Comparison of ENCODE assay signal across 9 mouse cellular contexts in genomic region chr6:134700451-134701210, GRCm38 (mm10).
DNase-seq lines count a peak whose midpoint lies in the region; ATAC-seq and TF ChIP-seq lines count a peak whose summit lies in the region.
"Had no signal": no experiment of that assay in that cellular context is flagged by ENCODE, and none has a peak within 500 bp of the region (broad histone marks: within the 10 kb centered on the region; RNA-seq: fewer than 3 reads in every experiment).

No protein-coding gene starts in this region.

- TF ChIP-seq CTCF in heart, adult 2 months (IDR thresholded peaks at IDR 0.05) = no peak
- TF ChIP-seq CTCF in liver, embryonic 14.5 days (IDR thresholded peaks at IDR 0.05; ENCODE audit: low read depth) = no peak
- no peak for TF ChIP-seq CTCF in small intestine, adult 2 months (IDR thresholded peaks at IDR 0.05; ENCODE audit: extremely low read depth, insufficient read length, insufficient replicate concordance, low read depth, low read length)

- ATAC-seq in heart, embryonic 11.5 days (replicated peaks; ENCODE audit: insufficient number of reproducible peaks, low FRiP score, low TSS enrichment) = no peak
- ATAC-seq in heart, embryonic 12.5 days (ENCODE audit: insufficient number of reproducible peaks, low FRiP score) = peak; percentile 59; the same call in 1 of the 2 replicates
- 0 out of 2 replicates have a peak, but pooled peaks have one; percentile 27 for ATAC-seq in liver, embryonic 14.5 days (ENCODE audit: insufficient read depth)

- intact Hi-C loops in heart, adult 2 months (cut with DNase I) = no loop called here

- WGBS in heart, adult 2 months = 54% methylated on average over 8 of the region's 8 CpGs
- 65% methylated on average over 8 of the region's 8 CpGs for WGBS in heart, embryonic 11.5 days (ENCODE audit: insufficient replicate concordance)
- WGBS in heart, embryonic 12.5 days = 73% methylated on average over 8 of the region's 8 CpGs
- WGBS in liver, embryonic 14.5 days (ENCODE audit: insufficient replicate concordance) = 53% methylated on average over 8 of the region's 8 CpGs
- 21% methylated on average over 8 of the region's 8 CpGs for WGBS in small intestine, adult 2 months

- no peaks in the 10 kb centered on the region for H3K9me3 ChIP-seq in heart, embryonic 11.5 days (replicated peaks; ENCODE audit: control insufficient read depth, low read length)
- H3K9me3 ChIP-seq in heart, embryonic 12.5 days (replicated peaks) = no peaks in the 10 kb centered on the region
- H3K9me3 ChIP-seq in liver, embryonic 14.5 days (ENCODE audit: control insufficient read depth, low read length) = no peaks in the 10 kb centered on the region
- H3K9me3 ChIP-seq: limb, embryonic 13.5 days had no signal

- H3K79me2 ChIP-seq in heart, adult 2 months (replicated peaks; ENCODE audit: control insufficient read depth, insufficient read depth, low read length) = no peaks in the 10 kb centered on the region

- H3K9ac ChIP-seq in heart, adult 2 months (ENCODE audit: low read depth, low read length) = no peak overlapping the region
- no peak overlapping the region for H3K9ac ChIP-seq in heart, embryonic 11.5 days (ENCODE audit: low read depth, low read length)
- no peak overlapping the region for H3K9ac ChIP-seq in heart, embryonic 12.5 days
- H3K9ac ChIP-seq in liver, embryonic 14.5 days (replicated peaks) = no peak overlapping the region
- H3K9ac ChIP-seq: limb, embryonic 13.5 days had no signal

- H3K27me3 ChIP-seq in heart, adult 2 months (ENCODE audit: control insufficient read depth, insufficient read depth, low read length) = no peaks in the 10 kb centered on the region
- no peaks in the 10 kb centered on the region for H3K27me3 ChIP-seq in heart, embryonic 11.5 days (ENCODE audit: control insufficient read depth, insufficient read depth, low read length)
- no peaks in the 10 kb centered on the region for H3K27me3 ChIP-seq in heart, embryonic 12.5 days (replicated peaks)
- H3K27me3 ChIP-seq in liver, embryonic 14.5 days (ENCODE audit: control insufficient read depth, insufficient read depth, low read length) = no peaks in the 10 kb centered on the region
- no peaks in the 10 kb centered on the region for H3K27me3 ChIP-seq in small intestine, adult 2 months (ENCODE audit: control insufficient read depth, insufficient read depth, low read length)
- H3K27me3 ChIP-seq: limb, embryonic 13.5 days had no signal

- 0 out of 2 replicates have a peak, but pooled peaks cover 3% of the 10 kb centered on the region for H3K36me3 ChIP-seq in heart, adult 2 months (ENCODE audit: control insufficient read depth, insufficient read depth, low read length)
- H3K36me3 ChIP-seq in heart, embryonic 11.5 days (ENCODE audit: control insufficient read depth, insufficient read depth, low read length) = no peaks in the 10 kb centered on the region
- no peaks in the 10 kb centered on the region for H3K36me3 ChIP-seq in heart, embryonic 12.5 days
- H3K36me3 ChIP-seq in liver, embryonic 14.5 days (replicated peaks; ENCODE audit: control insufficient read depth, insufficient read depth, low read depth) = no peaks in the 10 kb centered on the region
- no peaks in the 10 kb centered on the region for H3K36me3 ChIP-seq in small intestine, adult 2 months (ENCODE audit: control insufficient read depth, insufficient read depth, low read length)
- H3K36me3 ChIP-seq: limb, embryonic 13.5 days had no signal

- H3K4me2 ChIP-seq in heart, embryonic 11.5 days = no peak overlapping the region
- H3K4me2 ChIP-seq in heart, embryonic 12.5 days = no peak overlapping the region
- H3K4me2 ChIP-seq in liver, embryonic 14.5 days (ENCODE audit: low read depth) = no peak overlapping the region
- H3K4me2 ChIP-seq: limb, embryonic 13.5 days had no signal

- peaks cover 3% of the 10 kb centered on the region for H3K4me1 ChIP-seq in heart, adult 2 months (ENCODE audit: control insufficient read depth, insufficient read depth, low read length)
- peaks cover 6% of the 10 kb centered on the region; the same call in 1 of the 2 replicates for H3K4me1 ChIP-seq in heart, embryonic 11.5 days (ENCODE audit: control insufficient read depth, insufficient read depth, low read length)
- 0 out of 2 replicates have a peak, but pooled peaks cover 15% of the 10 kb centered on the region for H3K4me1 ChIP-seq in heart, embryonic 12.5 days (replicated peaks)
- peaks cover 0 to 23% of the 10 kb centered on the region in 2 experiments; a peak in 2 of 4 replicates for H3K4me1 ChIP-seq in liver, embryonic 14.5 days (replicated peaks; ENCODE audit: control insufficient read depth in 2 of 2, insufficient read depth in 2 of 2, low read length in 1 of 2)
- peaks cover 12% of the 10 kb centered on the region for H3K4me1 ChIP-seq in small intestine, adult 2 months (ENCODE audit: control insufficient read depth, insufficient read depth, insufficient read length, low read length)

- DNase-seq in heart, adult 2 months = peak in 1 of 2 experiments; percentile 59
- DNase-seq in NIH3T3 (ENCODE audit: low read depth) = peak; percentile 49
- peak; percentile 20 to 41 (median 24) for DNase-seq in liver, embryonic 14.5 days (ENCODE audit: low read depth in 3 of 3, low spot score in 3 of 3)
- no peak for DNase-seq in gastrocnemius, postnatal 4 days (ENCODE audit: low spot score in 2 of 2)
- DNase-seq in cerebellum, postnatal 14 days = no peak

- no peak for TF ChIP-seq POLR2A in heart, adult 2 months (IDR thresholded peaks at IDR 0.05; ENCODE audit: insufficient read depth, low read depth, low read length)
- TF ChIP-seq POLR2A in small intestine, adult 2 months (IDR thresholded peaks at IDR 0.05; ENCODE audit: low read depth, low read length) = no peak

- H3K27ac ChIP-seq in heart, adult 2 months = no peak overlapping the region; the same call in 1 of the 2 replicates
- no peak overlapping the region for H3K27ac ChIP-seq in heart, embryonic 11.5 days (ENCODE audit: low read depth, low read length)
- no peak overlapping the region for H3K27ac ChIP-seq in heart, embryonic 12.5 days (ENCODE audit: poor library complexity, severe bottlenecking)
- H3K27ac ChIP-seq in liver, embryonic 14.5 days = no peak overlapping the region
- H3K27ac ChIP-seq in small intestine, adult 2 months (ENCODE audit: insufficient read depth, low read depth, low read length) = peak overlapping the region; percentile 78
- H3K27ac ChIP-seq: limb, embryonic 13.5 days had no signal

- H3K4me3 ChIP-seq in heart, adult 2 months = no peak overlapping the region
- H3K4me3 ChIP-seq in heart, embryonic 11.5 days (ENCODE audit: low read depth, low read length) = no peak overlapping the region
- no peak overlapping the region for H3K4me3 ChIP-seq in heart, embryonic 12.5 days
- no peak overlapping the region for H3K4me3 ChIP-seq in liver, embryonic 14.5 days (ENCODE audit: insufficient read depth in 1 of 2, low read depth in 2 of 2, low read length in 2 of 2)
- H3K4me3 ChIP-seq in small intestine, adult 2 months (ENCODE audit: low read depth, low read length) = no peak overlapping the region
- H3K4me3 ChIP-seq: limb, embryonic 13.5 days had no signal

- TF ChIP-seq EP300 in heart, adult 2 months (IDR thresholded peaks at IDR 0.05; ENCODE audit: insufficient read depth, low read depth, low read length) = 0 out of 2 replicates have a peak, but pooled peaks have one; percentile 36
- TF ChIP-seq EP300 in liver, embryonic 14.5 days (IDR thresholded peaks at IDR 0.05; ENCODE audit: low read depth) = no peak

Comparison
In these comparisons a context has a peak if more than half of its experiments do, and no peak if none do; other contexts are left out.
1. DNase-seq: peak in NIH3T3 (single experiment) and liver, embryonic 14.5 days (3 of 3); none in gastrocnemius, postnatal 4 days (0 of 2) and cerebellum, postnatal 14 days (0 of 2).